Mouse (Mus musculus): ENCODE results near the gene Tctex1d4. TPM values are rescaled to one million over a fixed set of nuclear protein-coding genes. Genes with fewer than 3 reads are reported as not detected.

Tctex1d4 gene
- total RNA-seq, 1 experiment, result 0.49 TPM

DNA sequence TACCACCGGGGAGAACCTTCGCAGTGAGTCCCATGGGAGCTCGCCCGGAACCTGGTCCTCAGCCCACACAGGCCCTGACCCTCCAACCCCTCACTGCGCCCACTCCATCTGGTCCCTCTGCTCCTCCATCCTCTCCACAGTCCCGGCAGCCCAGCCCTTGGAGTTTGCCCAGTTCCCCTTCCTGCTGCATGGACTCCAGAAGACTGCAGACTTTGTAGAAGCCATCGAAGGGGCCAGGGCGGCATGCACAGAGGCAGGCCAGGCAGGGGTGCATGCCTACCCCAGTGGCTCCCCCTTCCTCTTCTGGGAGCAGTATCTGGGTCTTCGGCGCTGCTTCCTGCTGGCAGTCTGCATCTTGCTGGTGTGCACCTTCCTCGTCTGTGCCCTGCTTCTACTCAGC is 15.6 kb upstream of the Tctex1d4 start:
- peaks cover 53% of the 10 kb centered on the region for H3K36me3 ChIP-seq (ENCODE audit: control insufficient read depth, insufficient read depth, low read length, poor library complexity, severe bottlenecking)
- H3K4me1 ChIP-seq (ENCODE audit: control insufficient read depth in 2 of 2, insufficient read depth in 2 of 2, low read length in 2 of 2, poor library complexity in 1 of 2), result peaks cover 0 to 25% of the 10 kb centered on the region in 2 experiments; a peak in 1 of 4 replicates
- H3K4me3 ChIP-seq (ENCODE audit: insufficient read depth in 1 of 2, low read depth in 1 of 2, low read length in 2 of 2, poor library complexity in 1 of 2, severe bottlenecking in 1 of 2), result no peak overlapping the region
- no peak overlapping the region for H3K27ac ChIP-seq (ENCODE audit: insufficient read depth, low read depth, low read length, poor library complexity, severe bottlenecking)
- in situ Hi-C loops (cut with MboI; ENCODE audit: low sequenced_read_pairs in 2 of 2, unreplicated experiment in 2 of 2), result no loop called here
- TF ChIP-seq MAFK (IDR thresholded peaks at IDR 0.05; ENCODE audit: insufficient read depth, low read depth, low read length) (no peak), HCFC1 (IDR thresholded peaks at IDR 0.05; ENCODE audit: borderline replicate concordance, insufficient read depth, low read length) (no peak), ZC3H11A (IDR thresholded peaks at IDR 0.05; ENCODE audit: borderline replicate concordance, low read depth, low read length) (no peak), ZNF384 (IDR thresholded peaks at IDR 0.05; ENCODE audit: low read depth, low read length) (no peak), CHD2 (IDR thresholded peaks at IDR 0.05; ENCODE audit: low read depth, low read length) (no peak)
- no peaks in the 10 kb centered on the region for H3K9me3 ChIP-seq (ENCODE audit: control insufficient read depth, insufficient read depth, low read depth, low read length)
- DNase-seq (ENCODE audit: low read depth, low spot score), result no peak
- H3K9ac ChIP-seq (ENCODE audit: insufficient read depth, low read depth, low read length, poor library complexity, severe bottlenecking), result no peak overlapping the region

- Histone ChIP-seq H3K27ac (ENCODE audit: insufficient read depth, low read depth, low read length, poor library complexity, severe bottlenecking) (no peak overlapping the region), H3K36me3 (ENCODE audit: control insufficient read depth, insufficient read depth, low read length, poor library complexity, severe bottlenecking) (peaks cover 52% of the 10 kb centered on the region)
Measured at GRCm38 (mm10) chr4:117113237-117113636, 13.4 kb upstream of the Tctex1d4 start.

GRCm38 (mm10) chr4:117115592-117115991 is 11.0 kb upstream of the Tctex1d4 start:
- in situ Hi-C loops (cut with MboI; ENCODE audit: low sequenced_read_pairs in 2 of 2, unreplicated experiment in 2 of 2), result no loop called here
- H3K9ac ChIP-seq (ENCODE audit: insufficient read depth, low read depth, low read length, poor library complexity, severe bottlenecking), result no peak overlapping the region
- no peak overlapping the region for H3K27ac ChIP-seq (ENCODE audit: insufficient read depth, low read depth, low read length, poor library complexity, severe bottlenecking)
- H3K4me1 ChIP-seq (ENCODE audit: control insufficient read depth in 2 of 2, insufficient read depth in 2 of 2, low read length in 2 of 2, poor library complexity in 1 of 2), result peaks cover 0 to 3% of the 10 kb centered on the region in 2 experiments; a peak in 1 of 4 replicates
- no peak for DNase-seq (ENCODE audit: low read depth, low spot score)
- no peak overlapping the region for H3K4me3 ChIP-seq (ENCODE audit: insufficient read depth in 1 of 2, low read depth in 1 of 2, low read length in 2 of 2, poor library complexity in 1 of 2, severe bottlenecking in 1 of 2)
- peaks cover 36% of the 10 kb centered on the region for H3K36me3 ChIP-seq (ENCODE audit: control insufficient read depth, insufficient read depth, low read length, poor library complexity, severe bottlenecking)
- no peaks in the 10 kb centered on the region for H3K9me3 ChIP-seq (ENCODE audit: control insufficient read depth, insufficient read depth, low read depth, low read length)
- TF ChIP-seq ZC3H11A (IDR thresholded peaks at IDR 0.05; ENCODE audit: borderline replicate concordance, low read depth, low read length) (no peak), MAFK (IDR thresholded peaks at IDR 0.05; ENCODE audit: insufficient read depth, low read depth, low read length) (no peak), CHD2 (IDR thresholded peaks at IDR 0.05; ENCODE audit: low read depth, low read length) (no peak), HCFC1 (IDR thresholded peaks at IDR 0.05; ENCODE audit: borderline replicate concordance, insufficient read depth, low read length) (no peak), ZNF384 (IDR thresholded peaks at IDR 0.05; ENCODE audit: low read depth, low read length) (no peak)

More at GRCm38 (mm10) chr4:117113237-117113636, 13.4 kb upstream of the Tctex1d4 start:
- H3K9me3 ChIP-seq (ENCODE audit: control insufficient read depth, insufficient read depth, low read depth, low read length), result no peaks in the 10 kb centered on the region
- DNase-seq (ENCODE audit: low read depth, low spot score), result no peak
- no peak overlapping the region for H3K9ac ChIP-seq (ENCODE audit: insufficient read depth, low read depth, low read length, poor library complexity, severe bottlenecking)
- in situ Hi-C loops (cut with MboI; ENCODE audit: low sequenced_read_pairs in 2 of 2, unreplicated experiment in 2 of 2), result no loop called here
- H3K4me3 ChIP-seq (ENCODE audit: insufficient read depth in 1 of 2, low read depth in 1 of 2, low read length in 2 of 2, poor library complexity in 1 of 2, severe bottlenecking in 1 of 2), result no peak overlapping the region
- TF ChIP-seq MAFK (IDR thresholded peaks at IDR 0.05; ENCODE audit: insufficient read depth, low read depth, low read length) (no peak), ZC3H11A (IDR thresholded peaks at IDR 0.05; ENCODE audit: borderline replicate concordance, low read depth, low read length) (no peak), CHD2 (IDR thresholded peaks at IDR 0.05; ENCODE audit: low read depth, low read length) (no peak), ZNF384 (IDR thresholded peaks at IDR 0.05; ENCODE audit: low read depth, low read length) (no peak), HCFC1 (IDR thresholded peaks at IDR 0.05; ENCODE audit: borderline replicate concordance, insufficient read depth, low read length) (no peak)
- H3K4me1 ChIP-seq (ENCODE audit: control insufficient read depth in 2 of 2, insufficient read depth in 2 of 2, low read length in 2 of 2, poor library complexity in 1 of 2), result peaks cover 0 to 18% of the 10 kb centered on the region in 2 experiments; a peak in 1 of 4 replicates

DNA sequence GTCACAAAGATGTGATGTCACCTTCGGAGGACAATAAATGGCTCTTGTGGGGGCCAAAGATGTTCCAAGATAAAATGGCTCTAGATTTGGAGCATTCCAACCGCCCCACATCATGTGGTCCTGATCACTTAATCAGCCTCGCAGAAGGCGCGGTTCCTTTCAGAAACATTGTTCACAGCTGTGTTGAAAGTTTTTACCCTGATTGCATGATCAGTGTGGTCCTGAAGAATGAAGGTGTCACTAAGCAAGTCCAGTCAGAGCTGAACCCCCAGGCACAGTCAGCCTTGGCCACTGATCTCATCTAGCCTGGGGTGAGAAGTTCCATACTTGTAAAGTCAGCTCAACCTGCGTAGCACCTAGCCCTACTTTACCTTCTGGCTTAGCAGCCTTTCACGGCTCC is 8.7 kb upstream of the Tctex1d4 start:
- no peak overlapping the region for H3K9ac ChIP-seq (ENCODE audit: insufficient read depth, low read depth, low read length, poor library complexity, severe bottlenecking)
- TF ChIP-seq MAFK (IDR thresholded peaks at IDR 0.05; ENCODE audit: insufficient read depth, low read depth, low read length), result no peak
- TF ChIP-seq ZNF384 (IDR thresholded peaks at IDR 0.05; ENCODE audit: low read depth, low read length), result no peak
- TF ChIP-seq ZC3H11A (IDR thresholded peaks at IDR 0.05; ENCODE audit: borderline replicate concordance, low read depth, low read length), result no peak
- TF ChIP-seq CHD2 (IDR thresholded peaks at IDR 0.05; ENCODE audit: low read depth, low read length), result no peak
- no peak for TF ChIP-seq HCFC1 (IDR thresholded peaks at IDR 0.05; ENCODE audit: borderline replicate concordance, insufficient read depth, low read length)
- no peak for DNase-seq (ENCODE audit: low read depth, low spot score)
- H3K4me1 ChIP-seq (ENCODE audit: control insufficient read depth in 2 of 2, insufficient read depth in 2 of 2, low read length in 2 of 2, poor library complexity in 1 of 2), result peaks cover 0 to 10% of the 10 kb centered on the region in 2 experiments; a peak in 2 of 4 replicates
- no peaks in the 10 kb centered on the region for H3K9me3 ChIP-seq (ENCODE audit: control insufficient read depth, insufficient read depth, low read depth, low read length)
- H3K36me3 ChIP-seq (ENCODE audit: control insufficient read depth, insufficient read depth, low read length, poor library complexity, severe bottlenecking), result peaks cover 22% of the 10 kb centered on the region
- H3K27ac ChIP-seq (ENCODE audit: insufficient read depth, low read depth, low read length, poor library complexity, severe bottlenecking), result no peak overlapping the region
- H3K4me3 ChIP-seq (ENCODE audit: insufficient read depth in 1 of 2, low read depth in 1 of 2, low read length in 2 of 2, poor library complexity in 1 of 2, severe bottlenecking in 1 of 2), result no peak overlapping the region
- in situ Hi-C loops (cut with MboI; ENCODE audit: low sequenced_read_pairs in 2 of 2, unreplicated experiment in 2 of 2), result no loop called here

All from ES-E14 (cell line).